Mouse (Mus musculus): ENCODE data around the gene Pnkd. TPM values are rescaled to one million over a fixed set of nuclear protein-coding genes. Genes with fewer than 3 reads are reported as not detected.

Gene Pnkd
- total and polyA plus RNA-seq, 2 experiments from 2014 or later, result 116 to 135 TPM

DNA sequence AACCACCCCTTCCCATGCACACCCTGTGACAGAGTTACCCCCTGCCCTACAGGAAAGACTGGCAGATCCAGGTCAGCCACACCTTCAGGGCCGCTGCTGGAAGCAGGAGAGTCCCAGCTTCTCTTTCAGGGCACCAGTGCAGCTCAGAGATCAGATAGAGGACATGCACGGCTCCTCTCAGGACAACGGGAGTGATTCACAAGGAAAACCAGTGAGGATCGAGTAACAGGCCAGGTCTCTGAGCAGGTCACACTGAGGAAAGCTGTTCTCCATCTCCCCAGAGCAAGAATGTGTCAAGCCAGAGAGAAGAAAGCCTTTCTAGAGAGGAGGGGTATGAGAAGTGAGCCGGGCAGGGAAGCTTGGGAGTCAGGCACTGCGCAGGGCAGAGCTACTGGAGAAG is 11.7 kb downstream of the Pnkd start:
- H3K4me1 ChIP-seq (ENCODE audit: insufficient read depth, low read length), result 0 out of 2 replicates have a peak, but pooled peaks cover 9% of the 10 kb centered on the region
- no peak overlapping the region for H3K4me2 ChIP-seq (ENCODE audit: low read depth, low read length, poor library complexity, severe bottlenecking)
- H3K36me3 ChIP-seq (ENCODE audit: insufficient read depth, low read length), result peaks cover 15% of the 10 kb centered on the region
- 70% methylated on average over 6 of the region's 6 CpGs for WGBS
- no peaks in the 10 kb centered on the region for H3K27me3 ChIP-seq (ENCODE audit: insufficient read depth, low read length)
- H3K9ac ChIP-seq (replicated peaks; ENCODE audit: low read length, poor library complexity, severe bottlenecking), result no peak overlapping the region
- no peaks in the 10 kb centered on the region for H3K9me3 ChIP-seq (ENCODE audit: low read length)
- no peak overlapping the region for H3K4me3 ChIP-seq (ENCODE audit: low read depth, low read length)
- no peak for TF ChIP-seq CTCF (IDR thresholded peaks at IDR 0.05)
- DNase-seq (ENCODE audit: low spot score), result no peak
- H3K27ac ChIP-seq (ENCODE audit: low read depth, low read length), result peak overlapping the region; percentile 68
- no peak for ATAC-seq (ENCODE audit: low FRiP score)

DNA sequence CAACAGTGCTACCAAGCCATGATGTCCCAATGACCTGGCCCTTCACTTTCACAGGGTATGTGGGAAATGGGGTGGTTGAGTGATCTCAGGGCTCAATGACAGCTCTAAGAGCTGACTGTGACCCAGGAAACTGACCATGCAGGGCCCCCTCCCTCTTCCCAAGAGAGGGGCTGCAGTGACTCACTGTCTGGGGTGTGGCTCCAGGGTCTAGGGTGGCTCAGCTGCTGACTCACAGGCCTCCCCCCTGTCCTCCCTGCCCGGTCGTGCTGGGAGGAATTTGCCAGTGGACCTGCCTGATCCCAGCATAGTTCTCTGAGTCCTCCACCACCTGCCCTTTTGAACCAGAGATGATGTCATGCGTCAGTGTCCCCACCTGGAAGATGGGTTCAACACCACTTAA is 12.5 kb downstream of the Pnkd start:
- 88% methylated on average over 3 of the region's 3 CpGs for WGBS

DNA sequence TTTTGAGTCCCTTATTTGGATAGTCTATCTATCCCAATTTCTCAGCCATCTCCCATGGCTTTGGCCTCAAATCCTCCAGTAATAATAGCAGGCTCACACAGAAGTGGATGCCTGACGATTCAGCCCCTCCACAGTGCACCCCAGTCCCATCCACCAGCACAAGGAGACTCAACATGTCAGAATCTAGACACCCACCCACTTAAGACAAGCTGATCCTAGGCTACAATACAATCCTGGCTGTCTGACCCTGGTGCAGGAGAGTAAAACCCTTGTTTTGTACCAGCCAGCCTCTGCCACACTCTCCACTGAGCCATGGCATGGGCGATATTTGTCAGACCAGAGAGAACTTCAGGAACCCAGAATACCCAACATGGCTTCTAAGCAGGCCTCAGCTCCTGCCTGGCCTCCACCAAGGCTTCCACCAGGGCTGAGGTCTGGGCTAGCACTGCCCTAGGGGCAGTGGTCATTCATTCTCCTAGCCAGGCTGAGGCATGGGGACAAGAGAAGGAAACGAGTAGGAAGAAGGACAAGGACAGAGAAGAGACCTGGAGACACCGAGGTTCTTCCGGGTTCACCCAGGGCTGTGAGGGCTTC is 13.5 kb downstream of the Pnkd start:
- Histone ChIP-seq H3K9ac (replicated peaks; ENCODE audit: low read length, poor library complexity, severe bottlenecking) (no peak overlapping the region), H3K9me3 (ENCODE audit: low read length) (no peaks in the 10 kb centered on the region), H3K4me2 (ENCODE audit: low read depth, low read length, poor library complexity, severe bottlenecking) (no peak overlapping the region), H3K4me3 (ENCODE audit: low read depth, low read length) (no peak overlapping the region), H3K4me1 (ENCODE audit: insufficient read depth, low read length) (0 out of 2 replicates have a peak, but pooled peaks cover 9% of the 10 kb centered on the region), H3K27me3 (ENCODE audit: insufficient read depth, low read length) (peaks cover 9% of the 10 kb centered on the region), H3K36me3 (ENCODE audit: insufficient read depth, low read length) (peaks cover 14% of the 10 kb centered on the region; the same call in 1 of the 2 replicates), H3K27ac (ENCODE audit: low read depth, low read length) (no peak overlapping the region)
- no peak for DNase-seq (ENCODE audit: low spot score)
- no peak for TF ChIP-seq CTCF (IDR thresholded peaks at IDR 0.05)
- 83% methylated on average over 5 of the region's 5 CpGs for WGBS
- ATAC-seq (ENCODE audit: low FRiP score), result no peak

More for the DNA sequence above, 12.5 kb downstream of the Pnkd start:
- Histone ChIP-seq H3K4me2 (ENCODE audit: low read depth, low read length, poor library complexity, severe bottlenecking) (no peak overlapping the region), H3K27ac (ENCODE audit: low read depth, low read length) (no peak overlapping the region), H3K4me1 (ENCODE audit: insufficient read depth, low read length) (0 out of 2 replicates have a peak, but pooled peaks cover 9% of the 10 kb centered on the region), H3K4me3 (ENCODE audit: low read depth, low read length) (no peak overlapping the region), H3K27me3 (ENCODE audit: insufficient read depth, low read length) (peaks cover under 1% of the 10 kb centered on the region; the same call in 1 of the 2 replicates), H3K9ac (replicated peaks; ENCODE audit: low read length, poor library complexity, severe bottlenecking) (no peak overlapping the region), H3K9me3 (ENCODE audit: low read length) (no peaks in the 10 kb centered on the region), H3K36me3 (ENCODE audit: insufficient read depth, low read length) (peaks cover 14% of the 10 kb centered on the region; the same call in 1 of the 2 replicates)
- ATAC-seq (ENCODE audit: low FRiP score), result no peak
- DNase-seq (ENCODE audit: low spot score), result no peak
- TF ChIP-seq CTCF (IDR thresholded peaks at IDR 0.05), result no peak

DNA sequence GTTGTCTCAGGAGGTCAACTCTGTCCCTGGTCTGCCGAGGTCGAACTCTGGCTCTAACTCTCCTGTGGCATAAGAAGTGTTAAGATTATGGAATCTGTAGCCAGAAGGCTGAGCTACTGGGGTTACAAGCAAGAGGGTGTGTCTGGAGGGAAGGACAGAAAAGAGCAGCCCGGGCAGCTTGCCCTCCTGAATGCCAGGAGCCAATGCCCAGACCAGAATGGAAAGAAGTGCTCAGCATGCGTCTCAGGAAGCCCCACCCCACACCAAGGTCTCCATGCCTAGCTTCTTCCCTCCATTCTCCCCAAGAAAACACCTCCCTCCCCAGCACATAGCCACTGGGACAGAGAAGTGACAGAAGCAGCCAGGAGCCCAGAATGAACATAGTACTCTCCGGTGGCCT is 14.3 kb downstream of the Pnkd start:
- H3K36me3 ChIP-seq (ENCODE audit: insufficient read depth, low read length), result peaks cover 12% of the 10 kb centered on the region; the same call in 1 of the 2 replicates
- no peak for TF ChIP-seq CTCF (IDR thresholded peaks at IDR 0.05)
- H3K4me2 ChIP-seq (ENCODE audit: low read depth, low read length, poor library complexity, severe bottlenecking), result no peak overlapping the region
- H3K4me3 ChIP-seq (ENCODE audit: low read depth, low read length), result no peak overlapping the region
- peaks cover 9% of the 10 kb centered on the region for H3K27me3 ChIP-seq (ENCODE audit: insufficient read depth, low read length)
- 0 out of 2 replicates have a peak, but pooled peaks cover 12% of the 10 kb centered on the region for H3K4me1 ChIP-seq (ENCODE audit: insufficient read depth, low read length)
- no peaks in the 10 kb centered on the region for H3K9me3 ChIP-seq (ENCODE audit: low read length)
- H3K9ac ChIP-seq (replicated peaks; ENCODE audit: low read length, poor library complexity, severe bottlenecking), result no peak overlapping the region
- DNase-seq (ENCODE audit: low spot score) (peak; percentile 51), ATAC-seq (ENCODE audit: low FRiP score) (no peak)
- 67% methylated on average over 5 of the region's 5 CpGs for WGBS
- H3K27ac ChIP-seq (ENCODE audit: low read depth, low read length), result no peak overlapping the region

DNA sequence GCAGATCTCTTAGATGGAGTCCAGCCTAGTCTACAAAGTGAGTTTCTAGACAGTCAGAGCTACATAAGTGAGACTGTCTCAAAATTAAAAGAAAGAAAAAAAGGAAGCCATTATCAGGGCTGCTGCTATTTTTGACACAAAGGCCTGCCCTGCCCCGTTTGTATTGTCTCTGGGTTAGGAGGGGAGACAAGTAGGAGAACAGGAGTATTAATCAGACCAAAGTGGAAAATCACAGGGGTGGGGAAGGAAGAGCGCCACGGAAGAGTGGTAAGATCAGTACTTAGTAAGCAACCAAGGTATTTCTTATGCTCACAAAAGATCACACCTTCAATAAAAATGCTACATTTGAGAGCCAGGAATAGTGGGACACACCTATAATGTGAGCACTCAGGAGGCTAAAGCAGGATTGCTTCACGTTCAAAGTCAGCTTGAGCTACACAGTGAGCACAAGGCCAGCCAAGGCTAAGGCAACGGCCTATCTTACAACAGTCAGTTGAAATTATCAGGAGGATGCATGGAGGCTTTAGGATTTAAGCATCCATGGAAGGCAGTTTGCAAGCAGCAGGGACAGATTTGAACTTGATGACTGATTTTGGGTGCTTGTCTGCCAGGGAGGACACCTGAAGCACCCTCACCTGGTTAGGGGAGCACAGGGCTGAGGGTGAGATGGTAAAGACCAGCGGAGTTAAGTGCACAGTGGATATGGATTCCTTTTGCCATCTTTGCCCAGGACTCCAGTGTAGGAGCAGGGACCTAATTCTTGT is 15.8 kb downstream of the Pnkd start:
- WGBS, result 86% methylated on average over 6 of the region's 6 CpGs

DNA sequence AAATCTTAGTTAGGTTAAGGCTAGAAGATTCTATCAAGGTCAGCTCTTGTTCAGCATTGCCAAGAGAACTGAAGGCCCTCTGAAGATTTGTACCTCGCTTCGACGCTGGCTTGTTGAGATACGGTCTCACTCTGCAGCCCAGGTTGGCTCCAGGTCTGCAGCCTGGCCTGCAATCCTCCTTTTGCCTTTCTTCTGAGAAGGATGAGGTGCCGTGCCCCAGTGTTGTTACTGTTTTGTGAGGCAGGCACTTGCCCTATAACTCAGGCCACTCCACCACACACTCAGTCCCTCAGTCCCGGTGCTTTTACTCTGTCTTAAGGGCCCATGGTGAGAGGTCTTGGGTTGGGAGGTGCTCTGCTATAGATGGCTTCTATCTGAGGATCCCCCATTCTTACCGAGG is 17.5 kb downstream of the Pnkd start:
- no peak for TF ChIP-seq CTCF (IDR thresholded peaks at IDR 0.05)
- no peak overlapping the region for H3K4me3 ChIP-seq (ENCODE audit: low read depth, low read length)
- no peak overlapping the region for H3K27ac ChIP-seq (ENCODE audit: low read depth, low read length)
- 0 out of 2 replicates have a peak, but pooled peaks cover 3% of the 10 kb centered on the region for H3K4me1 ChIP-seq (ENCODE audit: insufficient read depth, low read length)
- H3K27me3 ChIP-seq (ENCODE audit: insufficient read depth, low read length), result peaks cover 9% of the 10 kb centered on the region
- 92% methylated on average over 7 of the region's 7 CpGs for WGBS
- no peak overlapping the region for H3K4me2 ChIP-seq (ENCODE audit: low read depth, low read length, poor library complexity, severe bottlenecking)
- H3K9me3 ChIP-seq (ENCODE audit: low read length), result no peaks in the 10 kb centered on the region
- peaks cover 3% of the 10 kb centered on the region; the same call in 1 of the 2 replicates for H3K36me3 ChIP-seq (ENCODE audit: insufficient read depth, low read length)
- DNase-seq (ENCODE audit: low spot score) (no peak), ATAC-seq (ENCODE audit: low FRiP score) (no peak)
- H3K9ac ChIP-seq (replicated peaks; ENCODE audit: low read length, poor library complexity, severe bottlenecking), result no peak overlapping the region

More for the DNA sequence above, 15.8 kb downstream of the Pnkd start:
- H3K9ac ChIP-seq (replicated peaks; ENCODE audit: low read length, poor library complexity, severe bottlenecking), result no peak overlapping the region
- H3K4me2 ChIP-seq (ENCODE audit: low read depth, low read length, poor library complexity, severe bottlenecking), result no peak overlapping the region
- peaks cover 9% of the 10 kb centered on the region for H3K27me3 ChIP-seq (ENCODE audit: insufficient read depth, low read length)
- no peak for ATAC-seq (ENCODE audit: low FRiP score)
- H3K9me3 ChIP-seq (ENCODE audit: low read length), result no peaks in the 10 kb centered on the region
- H3K4me1 ChIP-seq (ENCODE audit: insufficient read depth, low read length), result 0 out of 2 replicates have a peak, but pooled peaks cover 8% of the 10 kb centered on the region
- TF ChIP-seq CTCF (IDR thresholded peaks at IDR 0.05), result no peak
- no peak for DNase-seq (ENCODE audit: low spot score)
- no peak overlapping the region for H3K4me3 ChIP-seq (ENCODE audit: low read depth, low read length)
- H3K36me3 ChIP-seq (ENCODE audit: insufficient read depth, low read length), result peaks cover 9% of the 10 kb centered on the region; the same call in 1 of the 2 replicates
- no peak overlapping the region for H3K27ac ChIP-seq (ENCODE audit: low read depth, low read length)
